Mouse (Mus musculus) G1E (cell line): ENCODE measurements around the gene Creb3l4.

Experiments
- CTCF ChIP-seq: IDR thresholded peaks from 2 replicates; pipeline ENCODE4 v1.5.1; 2012; ENCODE audit warnings: low read depth, low read length, inconsistent platforms, mixed read lengths
- GATA1 ChIP-seq: IDR thresholded peaks from 2 replicates; pipeline ENCODE4 v1.6.1; 2012; ENCODE audit warnings: borderline replicate concordance, low read length, inconsistent platforms, mixed read lengths
- POLR2AphosphoS5 ChIP-seq: IDR thresholded peaks from 2 replicates; pipeline ENCODE4 v1.6.1; 2012; ENCODE audit warnings: low read depth, low read length, inconsistent platforms; ENCODE audit not compliant: insufficient replicate concordance
- TAL1 ChIP-seq: conservative IDR thresholded peaks from 2 replicates; pipeline ENCODE4 v1.6.1; 2012; ENCODE audit warnings: low read depth, low read length, inconsistent platforms, mixed read lengths

GRCm38 (mm10) chr3:90231507-90232333 lies 11.6 kb downstream of the Creb3l4 start, which contains the start of gene Jtb:
- TF ChIP-seq GATA1 (no peak), CTCF (no peak), TAL1 (no peak), POLR2AphosphoS5 (no peak)
